Mouse (Mus musculus) spleen, adult 2 months (tissue): ENCODE results near the gene Ctnna3. TPM values are rescaled to one million over a fixed set of nuclear protein-coding genes. Genes with fewer than 3 reads are reported as not detected.

Experiments used
- DNase-seq, 2 experiments: peaks; one replicate each; pipeline versions ENCODE4 v3.0.0 to v3.0.0-alpha.2; 2012 to 2021; ENCODE audit warnings: low spot score in 2 of 2, low read depth in 1 of 2
- H3K27ac ChIP-seq: fragments of 200-500 bp; 2 replicates; pipeline ENCODE4 v1.5.1; 2012; ENCODE audit warnings: low read length, inconsistent platforms; ENCODE audit not compliant: insufficient read depth
- H3K27me3 ChIP-seq: fragments of 200-500 bp; 2 replicates; pipeline ENCODE4 v1.6.1; 2012; ENCODE audit warnings: mild to moderate bottlenecking, moderate library complexity, low read length, inconsistent platforms; ENCODE audit not compliant: control insufficient read depth, insufficient read depth
- H3K36me3 ChIP-seq: fragments of 200-500 bp; 2 replicates; pipeline ENCODE4 v1.6.1; 2012; ENCODE audit warnings: mild to moderate bottlenecking, low read length, inconsistent platforms; ENCODE audit not compliant: control insufficient read depth, insufficient read depth
- H3K4me1 ChIP-seq: fragments of 200-500 bp; 2 replicates; pipeline ENCODE4 v1.6.1; 2011; ENCODE audit warnings: inconsistent platforms; ENCODE audit not compliant: control insufficient read depth, insufficient read depth, insufficient read length
- H3K4me3 ChIP-seq: fragments of 200-500 bp; 2 replicates; pipeline ENCODE4 v1.5.1; 2011; ENCODE audit warnings: mild to moderate bottlenecking, inconsistent platforms; ENCODE audit not compliant: insufficient read depth, insufficient read length; ENCODE audit errors: extremely low read depth
- CTCF ChIP-seq: fragments of 200-500 bp; IDR thresholded peaks from 2 replicates; pipeline ENCODE4 v1.5.1; 2011; ENCODE audit warnings: mild to moderate bottlenecking, inconsistent platforms; ENCODE audit not compliant: insufficient read depth, insufficient read length, insufficient replicate concordance; ENCODE audit errors: extremely low read depth
- POLR2A ChIP-seq: fragments of 200-500 bp; IDR thresholded peaks from 2 replicates; pipeline ENCODE4 v1.6.1; 2011; ENCODE audit warnings: low read depth, low read length, inconsistent platforms
- WGBS: fragments of 180-500 bp; shearing (Covaris S2); methylation state at CpG from one replicate; pipeline ENCODE4 v1.1.7; 2018; 5-methylcytosine and 5-hydroxymethylcytosine counted together
- polyA plus RNA-seq: library from polyadenylated mRNA; depleted of rRNA; stranded (reverse); fragments of >200 nt; gene quantifications from 2 replicates; pipeline ENCODE4 v1.2.3, GENCODE M21; 2012

Ctnna3 gene
- polyA plus RNA-seq, 1 experiment = 0.07 TPM

- no peak overlapping the region for H3K4me3 ChIP-seq
- 79% methylated on average over 3 of the region's 3 CpGs for WGBS
- H3K27ac ChIP-seq = no peak overlapping the region
- TF ChIP-seq POLR2A (no peak), CTCF (no peak)
- H3K4me1 ChIP-seq = no peaks in the 10 kb centered on the region
- no peaks in the 10 kb centered on the region; the same call in 1 of the 2 replicates for H3K27me3 ChIP-seq
- H3K36me3 ChIP-seq = no peaks in the 10 kb centered on the region
- no peak for DNase-seq
These were observed 703.6 kb downstream of the Ctnna3 start for GRCm38 (mm10) chr10:64133461-64133860.

- no peak overlapping the region for H3K27ac ChIP-seq
- TF ChIP-seq CTCF (no peak), POLR2A (no peak)
- no peak for DNase-seq
- no peak overlapping the region for H3K4me3 ChIP-seq
- WGBS = 88% methylated on average over 7 of the region's 7 CpGs
- no peaks in the 10 kb centered on the region for H3K4me1 ChIP-seq
- H3K36me3 ChIP-seq = no peaks in the 10 kb centered on the region
- H3K27me3 ChIP-seq = no peaks in the 10 kb centered on the region; the same call in 1 of the 2 replicates
These were observed 705.6 kb downstream of the Ctnna3 start for GRCm38 (mm10) chr10:64135481-64135880.

- DNase-seq = no peak
- 69% methylated on average over 3 of the region's 3 CpGs for WGBS
These were observed 716.6 kb downstream of the Ctnna3 start for GRCm38 (mm10) chr10:64146511-64146910.

GRCm38 (mm10) chr10:64181696-64182095 lies 751.8 kb downstream of the Ctnna3 start:
- TF ChIP-seq POLR2A = no peak
- TF ChIP-seq CTCF = no peak
- no peak for DNase-seq
- H3K36me3 ChIP-seq = no peaks in the 10 kb centered on the region
- WGBS = 92% methylated on average over 13 of the region's 13 CpGs
- no peaks in the 10 kb centered on the region for H3K4me1 ChIP-seq
- no peak overlapping the region for H3K4me3 ChIP-seq
- no peaks in the 10 kb centered on the region for H3K27me3 ChIP-seq
- H3K27ac ChIP-seq = no peak overlapping the region

More at GRCm38 (mm10) chr10:64146511-64146910, 716.6 kb downstream of the Ctnna3 start:
- H3K4me3 ChIP-seq = no peak overlapping the region
- no peak overlapping the region for H3K27ac ChIP-seq
- H3K27me3 ChIP-seq = no peaks in the 10 kb centered on the region
- TF ChIP-seq POLR2A (no peak), CTCF (no peak)
- no peaks in the 10 kb centered on the region for H3K36me3 ChIP-seq
- H3K4me1 ChIP-seq = no peaks in the 10 kb centered on the region

- Histone ChIP-seq H3K27ac (no peak overlapping the region), H3K4me3 (no peak overlapping the region), H3K4me1 (no peaks in the 10 kb centered on the region), H3K36me3 (no peaks in the 10 kb centered on the region), H3K27me3 (no peaks in the 10 kb centered on the region)
- DNase-seq = no peak
- WGBS = 80% methylated on average over 4 of the region's 4 CpGs
- TF ChIP-seq POLR2A (no peak), CTCF (no peak)
These were observed 752.8 kb downstream of the Ctnna3 start for GRCm38 (mm10) chr10:64182731-64183130.

- no peak for TF ChIP-seq CTCF
- TF ChIP-seq POLR2A = no peak
- H3K27me3 ChIP-seq = no peaks in the 10 kb centered on the region
- DNase-seq = no peak
- H3K36me3 ChIP-seq = no peaks in the 10 kb centered on the region
- no peak overlapping the region for H3K4me3 ChIP-seq
- WGBS = 93% methylated on average over 3 of the region's 3 CpGs
- no peaks in the 10 kb centered on the region for H3K4me1 ChIP-seq
- H3K27ac ChIP-seq = no peak overlapping the region
These were observed 758.1 kb downstream of the Ctnna3 start for GRCm38 (mm10) chr10:64188046-64188445.

GRCm38 (mm10) chr10:64197584-64197983 lies 767.7 kb downstream of the Ctnna3 start:
- H3K4me1 ChIP-seq = no peaks in the 10 kb centered on the region
- no peaks in the 10 kb centered on the region for H3K36me3 ChIP-seq
- WGBS = 80% methylated on average over 1 of the region's 1 CpGs
- H3K27me3 ChIP-seq = no peaks in the 10 kb centered on the region
- no peak overlapping the region for H3K4me3 ChIP-seq
- DNase-seq = no peak
- TF ChIP-seq CTCF = no peak
- no peak overlapping the region for H3K27ac ChIP-seq
